Mouse (Mus musculus): ENCODE measurements around the gene Atp6ap1. TPM values are rescaled to one million over a fixed set of nuclear protein-coding genes. Genes with fewer than 3 reads are reported as not detected.

Atp6ap1 gene
- polyA plus RNA-seq, 1 experiment from 2014 or later, result 82.1 TPM

GRCm38 (mm10) chrX:74270062-74270901, 26.6 kb upstream of the Atp6ap1 start, which contains the start of gene Rpl10:
Rpl10 (plus strand) TSS chrX:74270812.
- ATAC-seq (replicated peaks; ENCODE audit: low FRiP score), result peak; percentile 95
- Histone ChIP-seq H3K9me3 (ENCODE audit: control insufficient read depth, low read length) (no peaks in the 10 kb centered on the region), H3K4me1 (replicated peaks; ENCODE audit: control insufficient read depth, insufficient read depth, low read length) (no peaks in the 10 kb centered on the region), H3K27me3 (ENCODE audit: control insufficient read depth, insufficient read depth, low read length) (no peaks in the 10 kb centered on the region), H3K36me3 (ENCODE audit: control insufficient read depth, insufficient read depth, low read length) (no peaks in the 10 kb centered on the region; the same call in 1 of the 2 replicates), H3K27ac (ENCODE audit: low read depth, low read length) (peak within 1 kb of the TSS; percentile 95), H3K4me2 (ENCODE audit: low read depth, low read length, severe bottlenecking) (peak within 1 kb of the TSS; percentile 58), H3K4me3 (ENCODE audit: low read depth, low read length) (peak within 1 kb of the TSS; percentile 42), H3K9ac (ENCODE audit: low read length) (peak within 1 kb of the TSS; percentile 72)
- 19% methylated on average over 42 of the region's 42 CpGs for WGBS
- DNase-seq (ENCODE audit: low spot score), result peak; percentile 93

GRCm38 (mm10) chrX:74270902-74271551, 25.9 kb upstream of the Atp6ap1 start:
- H3K9me3 ChIP-seq (ENCODE audit: control insufficient read depth, low read length), result no peaks in the 10 kb centered on the region
- no peak for ATAC-seq (replicated peaks; ENCODE audit: low FRiP score)
- no peaks in the 10 kb centered on the region for H3K4me1 ChIP-seq (replicated peaks; ENCODE audit: control insufficient read depth, insufficient read depth, low read length)
- H3K27me3 ChIP-seq (ENCODE audit: control insufficient read depth, insufficient read depth, low read length), result no peaks in the 10 kb centered on the region
- peak overlapping the region; percentile 58 for H3K4me2 ChIP-seq (ENCODE audit: low read depth, low read length, severe bottlenecking)
- H3K9ac ChIP-seq (ENCODE audit: low read length), result peak overlapping the region; percentile 72
- H3K36me3 ChIP-seq (ENCODE audit: control insufficient read depth, insufficient read depth, low read length), result no peaks in the 10 kb centered on the region; the same call in 1 of the 2 replicates
- H3K4me3 ChIP-seq (ENCODE audit: low read depth, low read length), result peak overlapping the region; percentile 42
- 14% methylated on average over 27 of the region's 27 CpGs for WGBS
- 0 out of 2 replicates have a peak overlapping the region, but pooled peaks have one; percentile 37 for H3K27ac ChIP-seq (ENCODE audit: low read depth, low read length)
- DNase-seq (ENCODE audit: low spot score), result peak; percentile 67

- Histone ChIP-seq H3K27me3 (ENCODE audit: control insufficient read depth, insufficient read depth, low read length) (no peaks in the 10 kb centered on the region), H3K9ac (ENCODE audit: low read length) (peak overlapping the region; percentile 12; the same call in 1 of the 2 replicates), H3K36me3 (ENCODE audit: control insufficient read depth, insufficient read depth, low read length) (no peaks in the 10 kb centered on the region; the same call in 1 of the 2 replicates), H3K4me3 (ENCODE audit: low read depth, low read length) (no peak overlapping the region), H3K4me1 (replicated peaks; ENCODE audit: control insufficient read depth, insufficient read depth, low read length) (no peaks in the 10 kb centered on the region), H3K27ac (ENCODE audit: low read depth, low read length) (no peak overlapping the region), H3K4me2 (ENCODE audit: low read depth, low read length, severe bottlenecking) (no peak overlapping the region), H3K9me3 (ENCODE audit: control insufficient read depth, low read length) (no peaks in the 10 kb centered on the region)
- ATAC-seq (replicated peaks; ENCODE audit: low FRiP score) (no peak), DNase-seq (ENCODE audit: low spot score) (peak; percentile 51)
- WGBS, result 33% methylated on average over 10 of the region's 10 CpGs
Observed at GRCm38 (mm10) chrX:74273422-74274322, 23.2 kb upstream of the Atp6ap1 start.

- Histone ChIP-seq H3K36me3 (ENCODE audit: control insufficient read depth, insufficient read depth, low read length) (no peaks in the 10 kb centered on the region), H3K4me1 (replicated peaks; ENCODE audit: control insufficient read depth, insufficient read depth, low read length) (no peaks in the 10 kb centered on the region), H3K4me3 (ENCODE audit: low read depth, low read length) (no peak overlapping the region), H3K27ac (ENCODE audit: low read depth, low read length) (no peak overlapping the region), H3K27me3 (ENCODE audit: control insufficient read depth, insufficient read depth, low read length) (no peaks in the 10 kb centered on the region), H3K9me3 (ENCODE audit: control insufficient read depth, low read length) (no peaks in the 10 kb centered on the region), H3K4me2 (ENCODE audit: low read depth, low read length, severe bottlenecking) (no peak overlapping the region), H3K9ac (ENCODE audit: low read length) (no peak overlapping the region)
- no peak for DNase-seq (ENCODE audit: low spot score)
- WGBS, result 73% methylated on average over 8 of the region's 8 CpGs
- no peak for ATAC-seq (replicated peaks; ENCODE audit: low FRiP score)
Observed at GRCm38 (mm10) chrX:74277916-74278315, 19.0 kb upstream of the Atp6ap1 start.

GRCm38 (mm10) chrX:74281041-74281731, 15.7 kb upstream of the Atp6ap1 start:
- no peak for ATAC-seq (replicated peaks; ENCODE audit: low FRiP score)
- Histone ChIP-seq H3K4me3 (ENCODE audit: low read depth, low read length) (peak overlapping the region; percentile 49), H3K27me3 (ENCODE audit: control insufficient read depth, insufficient read depth, low read length) (no peaks in the 10 kb centered on the region), H3K4me2 (ENCODE audit: low read depth, low read length, severe bottlenecking) (peak overlapping the region; percentile 64), H3K36me3 (ENCODE audit: control insufficient read depth, insufficient read depth, low read length) (no peaks in the 10 kb centered on the region), H3K9ac (ENCODE audit: low read length) (peak overlapping the region; percentile 68), H3K9me3 (ENCODE audit: control insufficient read depth, low read length) (no peaks in the 10 kb centered on the region), H3K27ac (ENCODE audit: low read depth, low read length) (no peak overlapping the region), H3K4me1 (replicated peaks; ENCODE audit: control insufficient read depth, insufficient read depth, low read length) (peaks cover 4% of the 10 kb centered on the region; the same call in 1 of the 2 replicates)
- WGBS, result 18% methylated on average over 14 of the region's 14 CpGs
- DNase-seq (ENCODE audit: low spot score), result no peak

GRCm38 (mm10) chrX:74281732-74282394, 15.0 kb upstream of the Atp6ap1 start, which contains the start of the genes Taz and Dnase1l1:
Taz (plus strand) TSS chrX:74281912.
Dnase1l1 (minus strand) TSS chrX:74282337.
- peaks cover 4% of the 10 kb centered on the region; the same call in 1 of the 2 replicates for H3K4me1 ChIP-seq (replicated peaks; ENCODE audit: control insufficient read depth, insufficient read depth, low read length)
- no peaks in the 10 kb centered on the region for H3K27me3 ChIP-seq (ENCODE audit: control insufficient read depth, insufficient read depth, low read length)
- ATAC-seq (replicated peaks; ENCODE audit: low FRiP score) (peak; percentile 78), DNase-seq (ENCODE audit: low spot score) (peak; percentile 70)
- H3K27ac ChIP-seq (ENCODE audit: low read depth, low read length), result peak within 1 kb of the TSS; percentile 25; the same call in 1 of the 2 replicates
- no peaks in the 10 kb centered on the region for H3K36me3 ChIP-seq (ENCODE audit: control insufficient read depth, insufficient read depth, low read length)
- peak within 1 kb of the TSS; percentile 64 for H3K4me2 ChIP-seq (ENCODE audit: low read depth, low read length, severe bottlenecking)
- no peaks in the 10 kb centered on the region for H3K9me3 ChIP-seq (ENCODE audit: control insufficient read depth, low read length)
- H3K9ac ChIP-seq (ENCODE audit: low read length), result peak within 1 kb of the TSS; percentile 68
- peak within 1 kb of the TSS; percentile 49 for H3K4me3 ChIP-seq (ENCODE audit: low read depth, low read length)
- WGBS, result 15% methylated on average over 16 of the region's 16 CpGs

GRCm38 (mm10) chrX:74282395-74283091, 14.4 kb upstream of the Atp6ap1 start:
- Histone ChIP-seq H3K9me3 (ENCODE audit: control insufficient read depth, low read length) (no peaks in the 10 kb centered on the region), H3K27ac (ENCODE audit: low read depth, low read length) (no peak overlapping the region; the same call in 1 of the 2 replicates), H3K4me1 (replicated peaks; ENCODE audit: control insufficient read depth, insufficient read depth, low read length) (peaks cover 4% of the 10 kb centered on the region; the same call in 1 of the 2 replicates), H3K4me2 (ENCODE audit: low read depth, low read length, severe bottlenecking) (peak overlapping the region; percentile 64), H3K4me3 (ENCODE audit: low read depth, low read length) (peak overlapping the region; percentile 49), H3K36me3 (ENCODE audit: control insufficient read depth, insufficient read depth, low read length) (no peaks in the 10 kb centered on the region), H3K9ac (ENCODE audit: low read length) (peak overlapping the region; percentile 68), H3K27me3 (ENCODE audit: control insufficient read depth, insufficient read depth, low read length) (no peaks in the 10 kb centered on the region)
- ATAC-seq (replicated peaks; ENCODE audit: low FRiP score) (peak; percentile 83), DNase-seq (ENCODE audit: low spot score) (peak; percentile 85)
- 19% methylated on average over 39 of the region's 39 CpGs for WGBS
